Mouse (Mus musculus) megakaryocyte, embryonic 14.5 days (primary cell): ENCODE results near the gene Fbxo27. TPM values are rescaled to one million over a fixed set of nuclear protein-coding genes. Genes with fewer than 3 reads are reported as not detected.
"Not testable (repeated sequence)": the region's sequence is repeated elsewhere in the genome, so short reads cannot be mapped to it uniquely, and the experiment has no call there.

Experiments
- H3K27me3 ChIP-seq: replicated peaks from 2 replicates; pipeline ENCODE3; 2012; ENCODE audit warnings: inconsistent platforms
- H3K36me3 ChIP-seq: replicated peaks from 2 replicates; pipeline ENCODE3; 2012; ENCODE audit warnings: low read length, inconsistent platforms, mixed read lengths
- H3K4me1 ChIP-seq: 2 replicates; pipeline ENCODE4 v1.6.1; 2012; ENCODE audit warnings: inconsistent platforms
- H3K4me3 ChIP-seq: replicated peaks from 2 replicates; pipeline ENCODE3; 2012; ENCODE audit warnings: moderate library complexity, mild to moderate bottlenecking, inconsistent platforms
- H3K9me3 ChIP-seq: 2 replicates; pipeline ENCODE4 v1.6.1; 2012; ENCODE audit warnings: inconsistent platforms
- FLI1 ChIP-seq: IDR thresholded peaks from 2 replicates; pipeline ENCODE4 v1.6.1; 2012; ENCODE audit warnings: low read length, inconsistent platforms, mixed read lengths
- GATA1 ChIP-seq: IDR thresholded peaks from 3 replicates; pipeline ENCODE4 v1.6.1; 2012; ENCODE audit warnings: mixed read lengths, low read length, inconsistent platforms, borderline replicate concordance
- polyA plus RNA-seq: library from polyadenylated mRNA; stranded (reverse); fragments of >175 nt; gene quantifications from 2 replicates; pipeline ENCODE4 v1.2.3, GENCODE M21; 2012; ENCODE audit warnings: low replicate concordance; ENCODE audit not compliant: insufficient read depth

Gene Fbxo27
- polyA plus RNA-seq: not detected in 2 replicates

- peaks cover 18% of the 10 kb centered on the region for H3K4me1 ChIP-seq
- H3K9me3 ChIP-seq: peaks cover 27% of the 10 kb centered on the region
- peak within 1 kb of the TSS; percentile 85 for H3K4me3 ChIP-seq
- no peaks in the 10 kb centered on the region for H3K36me3 ChIP-seq
- TF ChIP-seq FLI1 (no peak), GATA1 (no peak)
- H3K27me3 ChIP-seq: peaks cover 39% of the 10 kb centered on the region
Measured at GRCm38 (mm10) chr7:28692545-28693320, at the start of gene Fbxo27. Gene Fbxo27, plus strand, starts transcription at chr7:28692849.

DNA sequence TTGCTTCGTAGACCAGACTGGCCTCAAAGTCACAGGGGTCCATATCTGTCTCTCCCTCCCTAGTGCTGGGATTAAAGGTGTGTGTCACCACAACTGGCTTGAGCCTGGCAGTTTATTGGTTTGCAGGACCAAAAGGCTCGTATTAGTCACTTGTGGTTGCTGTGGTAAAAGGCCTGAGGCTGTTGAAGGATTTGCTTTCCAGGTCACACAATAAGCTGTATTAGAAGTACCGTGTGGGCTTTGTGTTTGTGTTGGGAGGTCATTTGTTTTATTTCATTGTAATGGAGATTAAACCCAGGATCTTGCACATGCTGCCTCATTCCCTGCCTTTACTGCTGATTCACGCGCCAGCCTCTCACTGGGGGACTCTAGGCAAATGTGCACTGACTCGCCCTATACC lies 47.3 kb upstream of the Fbxo27 start:
- H3K4me3 ChIP-seq: no peak overlapping the region
- TF ChIP-seq FLI1 (no peak), GATA1 (no peak)
- peaks cover 26% of the 10 kb centered on the region for H3K27me3 ChIP-seq
- no peaks in the 10 kb centered on the region for H3K9me3 ChIP-seq
- H3K36me3 ChIP-seq: no peaks in the 10 kb centered on the region
- H3K4me1 ChIP-seq: peaks cover 16% of the 10 kb centered on the region

- TF ChIP-seq GATA1: no peak
- TF ChIP-seq FLI1: no peak
- H3K36me3 ChIP-seq: no peaks in the 10 kb centered on the region
- H3K4me3 ChIP-seq: no peak overlapping the region
- H3K4me1 ChIP-seq: peaks cover 16% of the 10 kb centered on the region
- peaks cover 24% of the 10 kb centered on the region for H3K27me3 ChIP-seq
- H3K9me3 ChIP-seq: peaks cover 2% of the 10 kb centered on the region
Measured at GRCm38 (mm10) chr7:28645947-28646475, 46.6 kb upstream of the Fbxo27 start.

DNA sequence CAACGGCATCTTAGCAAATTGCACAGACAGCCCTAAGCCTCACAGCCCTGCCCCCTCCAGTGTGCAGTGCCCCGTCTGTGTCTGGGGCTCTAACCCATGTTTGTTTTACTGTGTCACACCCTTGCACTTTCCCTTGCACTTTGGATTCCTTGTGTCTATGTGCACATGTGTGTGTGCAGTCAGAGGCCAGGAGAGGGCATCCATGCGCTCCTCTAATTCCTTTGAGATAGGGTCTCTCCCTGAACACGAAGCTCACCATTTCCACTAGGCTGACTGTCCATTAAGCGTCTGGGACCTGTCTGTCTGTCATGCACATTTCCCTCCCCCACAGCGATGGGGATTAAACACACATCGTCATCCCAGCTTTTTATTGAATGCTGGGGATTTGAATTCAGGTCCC lies 45.6 kb upstream of the Fbxo27 start:
- no peak overlapping the region for H3K4me3 ChIP-seq
- peaks cover 16% of the 10 kb centered on the region for H3K4me1 ChIP-seq
- H3K36me3 ChIP-seq: no peaks in the 10 kb centered on the region
- peaks cover 22% of the 10 kb centered on the region for H3K27me3 ChIP-seq
- TF ChIP-seq GATA1 (no peak), FLI1 (no peak)
- H3K9me3 ChIP-seq: peaks cover 3% of the 10 kb centered on the region

DNA sequence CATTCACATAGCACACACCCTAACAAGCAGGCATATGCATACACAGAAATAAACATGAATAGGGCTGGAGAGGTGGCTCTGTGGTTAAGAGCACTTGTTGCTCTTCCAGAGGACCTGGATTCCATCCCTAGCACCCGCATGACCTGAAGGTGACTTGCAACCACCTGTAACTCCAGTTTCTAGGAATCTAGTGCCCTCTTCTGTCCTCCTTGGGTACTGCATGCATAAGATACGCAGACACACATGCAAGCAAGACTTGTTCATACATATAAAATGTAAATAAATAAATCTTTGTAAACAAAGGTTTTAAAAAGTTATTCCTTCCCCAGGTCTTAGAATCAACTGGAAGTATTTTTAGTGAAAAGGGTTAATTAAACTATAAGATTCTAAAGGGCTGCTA lies 41.5 kb upstream of the Fbxo27 start:
- TF ChIP-seq GATA1: no peak
- TF ChIP-seq FLI1: no peak
- no peaks in the 10 kb centered on the region for H3K36me3 ChIP-seq
- no peak overlapping the region for H3K4me3 ChIP-seq
- peaks cover 23% of the 10 kb centered on the region for H3K27me3 ChIP-seq
- peaks cover 3% of the 10 kb centered on the region for H3K9me3 ChIP-seq
- H3K4me1 ChIP-seq: peaks cover under 1% of the 10 kb centered on the region; the same call in 1 of the 2 replicates

DNA sequence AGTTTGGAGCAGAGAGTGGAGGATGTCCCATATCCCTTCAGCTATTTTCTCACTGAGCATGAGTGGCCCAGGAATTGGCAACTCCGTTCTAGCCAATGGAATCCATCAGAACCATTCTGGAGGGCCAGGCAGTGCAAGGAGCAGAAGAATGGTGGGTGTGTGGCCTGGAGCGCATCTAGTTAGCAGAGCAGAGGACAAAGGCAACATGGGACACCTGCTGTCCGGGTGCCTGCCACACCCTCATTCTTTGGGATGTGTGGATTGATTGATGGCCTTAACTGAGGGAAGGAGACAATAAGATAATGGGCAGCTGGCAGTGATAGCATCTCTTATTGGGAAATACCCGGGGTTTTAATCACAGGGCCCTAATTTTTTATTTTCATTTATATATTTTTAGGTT lies 36.2 kb upstream of the Fbxo27 start:
- H3K27me3 ChIP-seq: peaks cover 19% of the 10 kb centered on the region
- no peak overlapping the region for H3K4me3 ChIP-seq
- H3K9me3 ChIP-seq: peaks cover 2% of the 10 kb centered on the region; the same call in 1 of the 2 replicates
- no peaks in the 10 kb centered on the region for H3K36me3 ChIP-seq
- no peaks in the 10 kb centered on the region for H3K4me1 ChIP-seq
- no peak for TF ChIP-seq GATA1

- Histone ChIP-seq H3K4me1 (peaks cover 13% of the 10 kb centered on the region), H3K27me3 (peaks cover 32% of the 10 kb centered on the region), H3K9me3 (peaks cover 6% of the 10 kb centered on the region), H3K36me3 (no peaks in the 10 kb centered on the region), H3K4me3 (peak overlapping the region; percentile 84)
- TF ChIP-seq FLI1 (no peak), GATA1 (no peak)
Measured at GRCm38 (mm10) chr7:28665620-28666579, 26.7 kb upstream of the Fbxo27 start.

- TF ChIP-seq GATA1 (no peak), FLI1 (no peak)
- Histone ChIP-seq H3K36me3 (no peaks in the 10 kb centered on the region), H3K27me3 (peaks cover 9% of the 10 kb centered on the region), H3K4me3 (no peak overlapping the region), H3K9me3 (0 out of 2 replicates have a peak, but pooled peaks cover 7% of the 10 kb centered on the region), H3K4me1 (peaks cover 8% of the 10 kb centered on the region)
Measured at GRCm38 (mm10) chr7:28671172-28671571, 21.5 kb upstream of the Fbxo27 start.

GRCm38 (mm10) chr7:28672276-28672675 lies 20.4 kb upstream of the Fbxo27 start:
- H3K4me3 ChIP-seq: no peak overlapping the region
- peaks cover 6% of the 10 kb centered on the region for H3K4me1 ChIP-seq
- no peaks in the 10 kb centered on the region for H3K36me3 ChIP-seq
- peaks cover 7% of the 10 kb centered on the region for H3K27me3 ChIP-seq
- H3K9me3 ChIP-seq: 0 out of 2 replicates have a peak, but pooled peaks cover 7% of the 10 kb centered on the region
- TF ChIP-seq FLI1: no peak

DNA sequence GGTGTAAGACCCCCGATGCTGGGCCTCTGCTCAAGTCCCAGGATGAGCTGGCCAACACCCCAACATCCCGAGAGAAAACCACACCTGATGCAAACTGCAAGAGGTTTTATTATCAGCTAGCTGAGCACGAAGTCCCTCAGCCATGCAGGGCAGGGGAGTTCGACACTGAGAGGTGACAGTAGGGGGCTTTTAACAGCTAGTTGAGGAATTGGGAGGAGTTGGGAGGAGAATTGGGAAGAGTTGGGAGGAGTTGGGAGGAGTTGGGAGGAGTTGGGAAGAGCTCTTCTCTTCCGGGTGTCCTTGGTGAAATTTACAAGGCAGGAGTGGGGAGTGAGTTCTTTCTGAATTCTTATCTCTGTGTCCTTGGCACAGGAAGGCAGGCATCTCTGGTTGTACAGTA lies 19.9 kb upstream of the Fbxo27 start:
- H3K4me3 ChIP-seq, H3K9me3 ChIP-seq, H3K4me1 ChIP-seq, H3K27me3 ChIP-seq, H3K36me3 ChIP-seq: not testable (repeated sequence)
